ENCODE assay signal across 8 mouse cellular contexts in the genomic region with DNA sequence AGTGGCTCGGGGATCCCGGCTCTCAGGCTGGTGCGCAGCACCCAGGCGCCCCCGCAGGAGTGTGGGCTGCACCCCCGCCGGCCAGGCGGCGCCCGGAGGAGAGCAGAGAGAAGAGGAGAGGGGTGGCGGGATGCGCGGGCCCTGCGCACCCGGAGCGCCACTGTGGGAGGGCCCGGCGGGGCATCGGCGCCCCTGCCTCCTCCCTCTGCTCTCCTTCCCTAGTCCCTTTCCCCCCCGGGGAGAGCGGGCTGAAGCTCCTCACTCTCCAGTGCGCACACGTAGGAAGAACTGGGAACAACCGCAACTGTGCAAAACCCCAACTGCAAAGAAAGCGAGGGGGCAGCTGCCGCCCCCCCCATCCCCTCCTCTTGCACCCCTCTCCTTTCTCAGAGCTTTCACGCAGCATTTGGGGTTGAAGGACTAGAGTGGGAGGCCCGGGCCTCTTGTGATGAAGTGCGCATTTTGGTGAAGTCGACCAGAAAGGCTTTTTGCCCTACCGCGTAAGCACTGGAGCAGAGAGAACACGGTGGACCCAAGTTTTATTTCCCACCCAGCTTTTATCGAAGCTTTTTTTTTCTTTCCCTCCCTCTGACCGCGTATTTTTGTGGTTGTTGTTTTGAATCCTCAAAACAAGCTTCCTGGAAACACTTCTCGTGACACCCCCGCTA. TPM values are rescaled to one million over a fixed set of nuclear protein-coding genes. Genes with fewer than 3 reads are reported as not detected.
A peak's percentile ranks its signal among the peaks of the same experiment; 100 is the strongest.
DNase-seq lines count a peak whose midpoint lies in the region; ATAC-seq and TF ChIP-seq lines count a peak whose summit lies in the region.

No protein-coding gene starts in this region.

- in situ Hi-C loops in CH12.LX (cut with MboI; ENCODE audit: low pct_ligation_motif_present, low pct_unique_long_range_greater_than_20kb, low sequenced_read_pairs) = no loop called here

- peak overlapping the region; percentile 97 for H3K27ac ChIP-seq in heart, embryonic 13.5 days (replicated peaks)
- H3K27ac ChIP-seq in CH12.LX (ENCODE audit: insufficient read depth, low read depth) = peak overlapping the region; percentile 96
- peak overlapping the region; percentile 100 for H3K27ac ChIP-seq in intestine, embryonic 15.5 days
- peak overlapping the region; percentile 98 for H3K27ac ChIP-seq in midbrain, embryonic 15.5 days

- 0 out of 2 replicates have a peak, but pooled peaks have one; percentile 18 for TF ChIP-seq EP300 in CH12.LX (IDR thresholded peaks at IDR 0.05; ENCODE audit: low read length)

- peak overlapping the region; percentile 81 for H3K4me2 ChIP-seq in heart, embryonic 13.5 days
- peak overlapping the region; percentile 77 for H3K4me2 ChIP-seq in CH12.LX (ENCODE audit: insufficient read depth, low read depth, poor library complexity, severe bottlenecking)
- peak overlapping the region; percentile 75 for H3K4me2 ChIP-seq in intestine, embryonic 15.5 days (replicated peaks)
- peak overlapping the region; percentile 57 for H3K4me2 ChIP-seq in midbrain, embryonic 15.5 days

- no peak for TF ChIP-seq POLR2A in CH12.LX (IDR thresholded peaks at IDR 0.05; ENCODE audit: low read depth, low read length)

- peaks cover 48% of the 10 kb centered on the region for H3K79me2 ChIP-seq in CH12.LX (replicated peaks; ENCODE audit: control insufficient read depth, extremely low read depth, insufficient read depth, poor library complexity, severe bottlenecking)

- peak overlapping the region; percentile 96 for H3K9ac ChIP-seq in heart, embryonic 13.5 days
- H3K9ac ChIP-seq in CH12.LX (ENCODE audit: insufficient read depth, low read depth) = peak overlapping the region; percentile 90
- H3K9ac ChIP-seq in intestine, embryonic 15.5 days = peak overlapping the region; percentile 95
- H3K9ac ChIP-seq in midbrain, embryonic 15.5 days = peak overlapping the region; percentile 94

- ATAC-seq in heart, embryonic 13.5 days (ENCODE audit: extremely low read depth, insufficient number of reproducible peaks, low FRiP score, low TSS enrichment) = peak; percentile 68
- peak; percentile 82 for ATAC-seq in intestine, embryonic 15.5 days
- peak; percentile 87 for ATAC-seq in midbrain, embryonic 15.5 days (replicated peaks)

- peak overlapping the region; percentile 93 for H3K4me3 ChIP-seq in heart, embryonic 13.5 days
- H3K4me3 ChIP-seq in CH12.LX (replicated peaks in 1 of 3; ENCODE audit: low read depth in 2 of 3, low read length in 2 of 3, poor library complexity in 1 of 3) = peak overlapping the region; percentile 85 to 93 (median 90)
- peak overlapping the region; percentile 88 for H3K4me3 ChIP-seq in intestine, embryonic 15.5 days (replicated peaks)
- peak overlapping the region; percentile 95 for H3K4me3 ChIP-seq in midbrain, embryonic 15.5 days

- dilution Hi-C loops in CH12.LX (cut with MboI; ENCODE audit: extremely low pct_ligation_motif_present, extremely low pct_unique_long_range_greater_than_20kb, low sequenced_read_pairs) = no loop called here

- intact Hi-C loops in heart, postnatal 10 days (cut with DNase I) = loop anchor here (2.0 to 5.0 kb wide), 7 partner anchors 51 to 354 kb away; no protein-coding TSS in a partner anchor

- no peaks in the 10 kb centered on the region for H3K27me3 ChIP-seq in heart, embryonic 13.5 days (replicated peaks)
- no peaks in the 10 kb centered on the region for H3K27me3 ChIP-seq in CH12.LX (replicated peaks)
- no peaks in the 10 kb centered on the region for H3K27me3 ChIP-seq in intestine, embryonic 15.5 days (replicated peaks)
- H3K27me3 ChIP-seq in midbrain, embryonic 15.5 days (replicated peaks) = no peaks in the 10 kb centered on the region

- no peak for TF ChIP-seq RAD21 in CH12.LX (IDR thresholded peaks at IDR 0.05; ENCODE audit: low read depth, low read length)

- H3K36me3 ChIP-seq in heart, embryonic 13.5 days = peaks cover 6% of the 10 kb centered on the region; the same call in 1 of the 2 replicates
- H3K36me3 ChIP-seq in CH12.LX (replicated peaks in 1 of 2; ENCODE audit: control insufficient read depth in 1 of 2, insufficient read depth in 1 of 2, low read length in 1 of 2) = peaks cover 8 to 14% of the 10 kb centered on the region in 2 experiments
- no peaks in the 10 kb centered on the region for H3K36me3 ChIP-seq in intestine, embryonic 15.5 days
- no peaks in the 10 kb centered on the region for H3K36me3 ChIP-seq in midbrain, embryonic 15.5 days (replicated peaks)

- DNase-seq in heart, postnatal 10 days = no peak
- DNase-seq in CH12.LX (ENCODE audit: extremely low read depth) = peak; percentile 54
- DNase-seq in embryo, embryonic 11.5 days (ENCODE audit: low read depth, low spot score) = peak; percentile 40
- no peak for DNase-seq in natural killer cell, adult 2 months (ENCODE audit: low spot score in 2 of 2)
- DNase-seq in spleen, postnatal 10 days (ENCODE audit: low spot score in 2 of 2) = no peak

- WGBS in heart, embryonic 13.5 days = under 1% methylated on average over 33 of the region's 39 CpGs
- WGBS in intestine, embryonic 15.5 days = under 1% methylated on average over 38 of the region's 39 CpGs
- under 1% methylated on average over 38 of the region's 39 CpGs for WGBS in midbrain, embryonic 15.5 days

- no peak for TF ChIP-seq CTCF in CH12.LX (conservative IDR thresholded peaks at IDR 0.05 in 1 of 2, IDR thresholded peaks at IDR 0.05 in 1 of 2; ENCODE audit: low read depth in 2 of 2, low read length in 2 of 2)

- no peaks in the 10 kb centered on the region for H3K9me3 ChIP-seq in heart, embryonic 13.5 days
- H3K9me3 ChIP-seq in CH12.LX (replicated peaks; ENCODE audit: low read length) = no peaks in the 10 kb centered on the region
- no peaks in the 10 kb centered on the region for H3K9me3 ChIP-seq in intestine, embryonic 15.5 days
- H3K9me3 ChIP-seq in midbrain, embryonic 15.5 days = no peaks in the 10 kb centered on the region

- H3K4me1 ChIP-seq in heart, embryonic 13.5 days = peaks cover 37% of the 10 kb centered on the region
- peaks cover 13 to 46% of the 10 kb centered on the region in 2 experiments for H3K4me1 ChIP-seq in CH12.LX (ENCODE audit: control insufficient read depth in 1 of 2, insufficient read depth in 2 of 2)
- peaks cover 5% of the 10 kb centered on the region; the same call in 1 of the 2 replicates for H3K4me1 ChIP-seq in intestine, embryonic 15.5 days (replicated peaks)
- H3K4me1 ChIP-seq in midbrain, embryonic 15.5 days = peaks cover 8% of the 10 kb centered on the region; the same call in 1 of the 2 replicates

TF ChIP-seq in CH12.LX, 34 proteins besides CTCF, POLR2A, EP300 and RAD21:
- TF ChIP-seq JUN (IDR thresholded peaks at IDR 0.05; ENCODE audit: insufficient read depth, low read depth, low read length) (no peak), MAZ (IDR thresholded peaks at IDR 0.05; ENCODE audit: low read depth, low read length) (peak; percentile 46; the same call in 1 of the 2 replicates), ZMIZ1 (IDR thresholded peaks at IDR 0.05; ENCODE audit: low read depth, low read length) (0 out of 2 replicates have a peak, but pooled peaks have one; percentile 15), ZNF384 (IDR thresholded peaks at IDR 0.05; ENCODE audit: low read depth, low read length) (peak; percentile 57), SIN3A (IDR thresholded peaks at IDR 0.05; ENCODE audit: low read length) (no peak), CHD2 (IDR thresholded peaks at IDR 0.05; ENCODE audit: low read length) (peak; percentile 38; the same call in 1 of the 2 replicates), RCOR1 (conservative IDR thresholded peaks at IDR 0.05; ENCODE audit: low read depth, low read length) (no peak), UBTF (IDR thresholded peaks at IDR 0.05; ENCODE audit: low read depth, low read length) (peak; percentile 22; the same call in 1 of the 2 replicates), MXI1 (IDR thresholded peaks at IDR 0.05; ENCODE audit: low read depth, low read length) (peak; percentile 26), MAX (IDR thresholded peaks at IDR 0.05; ENCODE audit: low read length) (0 out of 2 replicates have a peak, but pooled peaks have one; percentile 14)

RNA-seq across cellular contexts. Expression of a gene that starts 55.6 kb away (rescaled TPM):
- 46.2 and 56.1 TPM in 2 replicates for polyA plus RNA-seq in heart, embryonic 13.5 days (2015; fragmentation: Nextera tagmentation; extraction: Ambion mirVana)
- 10 to 100 TPM; 71.5 to 71.6 TPM for total RNA-seq in heart, postnatal 10 days (2021)
- total RNA-seq in CH12.LX (2012; rRNA removed) (111 and 142 TPM in 2 replicates), CH12.LX (2014; rRNA removed) (277 and 278 TPM in 2 replicates)
- 102 and 109 TPM in 2 replicates for polyA plus RNA-seq in CH12.LX (2012; ENCODE audit: insufficient read length, low read depth)
- polyA plus RNA-seq in intestine, embryonic 15.5 days (2015; fragmentation: Nextera tagmentation; extraction: Ambion mirVana) = 79.0 and 85.0 TPM in 2 replicates
- polyA plus RNA-seq in midbrain, embryonic 15.5 days (2015; fragmentation: Nextera tagmentation; extraction: Ambion mirVana) = 131 and 134 TPM in 2 replicates

Comparison
In these comparisons a context has a peak if more than half of its experiments do, and no peak if none do; other contexts are left out.
1. DNase-seq: peak in CH12.LX (single experiment) and embryo, embryonic 11.5 days (single experiment); none in heart, postnatal 10 days (0 of 2), natural killer cell, adult 2 months (0 of 2) and spleen, postnatal 10 days (0 of 2).
2. Peak in every context shown above with its lines, with median percentiles within 50 percentile points of each other: ATAC-seq, H3K27ac ChIP-seq, H3K4me2 ChIP-seq, H3K4me3 ChIP-seq and H3K9ac ChIP-seq.